Mouse (Mus musculus): Measurements from ENCODE around the gene Sntb2. TPM values are rescaled to one million over a fixed set of nuclear protein-coding genes. Genes with fewer than 3 reads are reported as not detected.
A peak's percentile ranks its signal among the peaks of the same experiment; 100 is the strongest.
"Not testable (repeated sequence)": the region's sequence is repeated elsewhere in the genome, so short reads cannot be mapped to it uniquely, and the experiment has no call there.

Gene Sntb2
- polyA plus RNA-seq, 1 experiment from 2014 or later, result 4.8 TPM

- H3K27ac ChIP-seq (ENCODE audit: low read length), result no peak overlapping the region
- 84% methylated on average over 4 of the region's 4 CpGs for WGBS
- no peaks in the 10 kb centered on the region for H3K9me3 ChIP-seq (ENCODE audit: control insufficient read depth, low read length)
- peaks cover 41% of the 10 kb centered on the region for H3K27me3 ChIP-seq (replicated peaks; ENCODE audit: control insufficient read depth, insufficient read depth, low read length)
- H3K9ac ChIP-seq (replicated peaks; ENCODE audit: low read depth, low read length), result no peak overlapping the region
- H3K4me1 ChIP-seq (replicated peaks; ENCODE audit: control insufficient read depth, insufficient read depth, low read length), result peaks cover 12% of the 10 kb centered on the region
- H3K4me2 ChIP-seq (ENCODE audit: low read length), result no peak overlapping the region
- H3K36me3 ChIP-seq (ENCODE audit: control insufficient read depth, insufficient read depth), result no peaks in the 10 kb centered on the region
- no peak for ATAC-seq
- H3K4me3 ChIP-seq (replicated peaks; ENCODE audit: low read length), result no peak overlapping the region
These were observed 40.9 kb downstream of the Sntb2 start for GRCm38 (mm10) chr8:106976436-106976835.

GRCm38 (mm10) chr8:106978755-106979251 is 43.3 kb downstream of the Sntb2 start:
- Histone ChIP-seq H3K4me1 (replicated peaks; ENCODE audit: control insufficient read depth, insufficient read depth, low read length) (peaks cover 12% of the 10 kb centered on the region), H3K4me2 (ENCODE audit: low read length) (no peak overlapping the region), H3K9me3 (ENCODE audit: control insufficient read depth, low read length) (no peaks in the 10 kb centered on the region), H3K9ac (replicated peaks; ENCODE audit: low read depth, low read length) (no peak overlapping the region), H3K4me3 (replicated peaks; ENCODE audit: low read length) (no peak overlapping the region), H3K27ac (ENCODE audit: low read length) (no peak overlapping the region), H3K27me3 (replicated peaks; ENCODE audit: control insufficient read depth, insufficient read depth, low read length) (peaks cover 47% of the 10 kb centered on the region), H3K36me3 (ENCODE audit: control insufficient read depth, insufficient read depth) (no peaks in the 10 kb centered on the region)
- peak; percentile 96 for ATAC-seq
- 9% methylated on average over 2 of the region's 2 CpGs for WGBS

GRCm38 (mm10) chr8:106985404-106985821 is 49.9 kb downstream of the Sntb2 start:
- H3K27ac ChIP-seq (ENCODE audit: low read length), result peak overlapping the region; percentile 31
- H3K4me2 ChIP-seq (ENCODE audit: low read length), result peak overlapping the region; percentile 24
- no peak overlapping the region for H3K4me3 ChIP-seq (replicated peaks; ENCODE audit: low read length)
- WGBS, result 37% methylated on average over 9 of the region's 9 CpGs
- ATAC-seq, result peak; percentile 84; the same call in 1 of the 2 replicates
- H3K9ac ChIP-seq (replicated peaks; ENCODE audit: low read depth, low read length), result no peak overlapping the region
- H3K36me3 ChIP-seq (ENCODE audit: control insufficient read depth, insufficient read depth), result no peaks in the 10 kb centered on the region
- H3K27me3 ChIP-seq (replicated peaks; ENCODE audit: control insufficient read depth, insufficient read depth, low read length), result peaks cover 31% of the 10 kb centered on the region
- H3K4me1 ChIP-seq (replicated peaks; ENCODE audit: control insufficient read depth, insufficient read depth, low read length), result no peaks in the 10 kb centered on the region
- no peaks in the 10 kb centered on the region for H3K9me3 ChIP-seq (ENCODE audit: control insufficient read depth, low read length)

- Histone ChIP-seq H3K27ac (ENCODE audit: low read length) (peak overlapping the region; percentile 60; the same call in 1 of the 2 replicates), H3K4me2 (ENCODE audit: low read length) (no peak overlapping the region)
These were observed 50.4 kb downstream of the Sntb2 start for GRCm38 (mm10) chr8:106985951-106986350.

GRCm38 (mm10) chr8:106987557-106987956 is 52.0 kb downstream of the Sntb2 start:
- Histone ChIP-seq H3K4me2 (ENCODE audit: low read length) (no peak overlapping the region), H3K27me3 (replicated peaks; ENCODE audit: control insufficient read depth, insufficient read depth, low read length) (peaks cover 19% of the 10 kb centered on the region), H3K4me3 (replicated peaks; ENCODE audit: low read length) (no peak overlapping the region), H3K36me3 (ENCODE audit: control insufficient read depth, insufficient read depth) (no peaks in the 10 kb centered on the region), H3K4me1 (replicated peaks; ENCODE audit: control insufficient read depth, insufficient read depth, low read length) (no peaks in the 10 kb centered on the region), H3K27ac (ENCODE audit: low read length) (no peak overlapping the region), H3K9me3 (ENCODE audit: control insufficient read depth, low read length) (no peaks in the 10 kb centered on the region), H3K9ac (replicated peaks; ENCODE audit: low read depth, low read length) (no peak overlapping the region)
- ATAC-seq, result no peak

More at GRCm38 (mm10) chr8:106985951-106986350, 50.4 kb downstream of the Sntb2 start:
- no peak for ATAC-seq
- H3K9ac ChIP-seq (replicated peaks; ENCODE audit: low read depth, low read length), result no peak overlapping the region
- H3K4me1 ChIP-seq (replicated peaks; ENCODE audit: control insufficient read depth, insufficient read depth, low read length), result no peaks in the 10 kb centered on the region
- peaks cover 27% of the 10 kb centered on the region for H3K27me3 ChIP-seq (replicated peaks; ENCODE audit: control insufficient read depth, insufficient read depth, low read length)
- H3K4me3 ChIP-seq (replicated peaks; ENCODE audit: low read length), result no peak overlapping the region
- H3K9me3 ChIP-seq (ENCODE audit: control insufficient read depth, low read length), result no peaks in the 10 kb centered on the region
- no peaks in the 10 kb centered on the region for H3K36me3 ChIP-seq (ENCODE audit: control insufficient read depth, insufficient read depth)

- no peaks in the 10 kb centered on the region; the same call in 1 of the 2 replicates for H3K27me3 ChIP-seq (replicated peaks; ENCODE audit: control insufficient read depth, insufficient read depth, low read length)
- H3K4me1 ChIP-seq (replicated peaks; ENCODE audit: control insufficient read depth, insufficient read depth, low read length), result no peaks in the 10 kb centered on the region
- no peaks in the 10 kb centered on the region for H3K9me3 ChIP-seq (ENCODE audit: control insufficient read depth, low read length)
- H3K9ac ChIP-seq (replicated peaks; ENCODE audit: low read depth, low read length), result no peak overlapping the region
- no peak for ATAC-seq
- H3K27ac ChIP-seq (ENCODE audit: low read length), result no peak overlapping the region
- no peak overlapping the region for H3K4me2 ChIP-seq (ENCODE audit: low read length)
- no peaks in the 10 kb centered on the region for H3K36me3 ChIP-seq (ENCODE audit: control insufficient read depth, insufficient read depth)
- H3K4me3 ChIP-seq (replicated peaks; ENCODE audit: low read length), result no peak overlapping the region
- 92% methylated on average over 7 of the region's 7 CpGs for WGBS
These were observed 55.8 kb downstream of the Sntb2 start for GRCm38 (mm10) chr8:106991393-106991792.

GRCm38 (mm10) chr8:106996339-106996738 is 60.8 kb downstream of the Sntb2 start:
- not testable (repeated sequence) for H3K36me3 ChIP-seq (ENCODE audit: control insufficient read depth, insufficient read depth); H3K9ac ChIP-seq (replicated peaks; ENCODE audit: low read depth, low read length); H3K4me2 ChIP-seq (ENCODE audit: low read length); H3K4me3 ChIP-seq (replicated peaks; ENCODE audit: low read length); H3K27me3 ChIP-seq (replicated peaks; ENCODE audit: control insufficient read depth, insufficient read depth, low read length); H3K9me3 ChIP-seq (ENCODE audit: control insufficient read depth, low read length); H3K4me1 ChIP-seq (replicated peaks; ENCODE audit: control insufficient read depth, insufficient read depth, low read length); ATAC-seq; H3K27ac ChIP-seq (ENCODE audit: low read length)
- 91% methylated on average over 4 of the region's 4 CpGs for WGBS

- no peak for ATAC-seq
- no peaks in the 10 kb centered on the region for H3K36me3 ChIP-seq (ENCODE audit: control insufficient read depth, insufficient read depth)
- peaks cover 3% of the 10 kb centered on the region; the same call in 1 of the 2 replicates for H3K4me1 ChIP-seq (replicated peaks; ENCODE audit: control insufficient read depth, insufficient read depth, low read length)
- no peaks in the 10 kb centered on the region for H3K9me3 ChIP-seq (ENCODE audit: control insufficient read depth, low read length)
- WGBS, result 82% methylated on average over 4 of the region's 4 CpGs
- H3K27ac ChIP-seq (ENCODE audit: low read length), result no peak overlapping the region
- H3K4me3 ChIP-seq (replicated peaks; ENCODE audit: low read length), result no peak overlapping the region
- no peaks in the 10 kb centered on the region for H3K27me3 ChIP-seq (replicated peaks; ENCODE audit: control insufficient read depth, insufficient read depth, low read length)
- H3K9ac ChIP-seq (replicated peaks; ENCODE audit: low read depth, low read length), result no peak overlapping the region
- H3K4me2 ChIP-seq (ENCODE audit: low read length), result no peak overlapping the region
These were observed 61.9 kb downstream of the Sntb2 start for GRCm38 (mm10) chr8:106997416-106997815.

GRCm38 (mm10) chr8:106999068-106999467 is 63.5 kb downstream of the Sntb2 start:
- no peak overlapping the region for H3K9ac ChIP-seq (replicated peaks; ENCODE audit: low read depth, low read length)
- H3K4me3 ChIP-seq (replicated peaks; ENCODE audit: low read length), result no peak overlapping the region
- H3K4me2 ChIP-seq (ENCODE audit: low read length), result no peak overlapping the region
- H3K36me3 ChIP-seq (ENCODE audit: control insufficient read depth, insufficient read depth), result no peaks in the 10 kb centered on the region
- no peaks in the 10 kb centered on the region for H3K9me3 ChIP-seq (ENCODE audit: control insufficient read depth, low read length)
- no peak for ATAC-seq
- H3K4me1 ChIP-seq (replicated peaks; ENCODE audit: control insufficient read depth, insufficient read depth, low read length), result peaks cover 3% of the 10 kb centered on the region; the same call in 1 of the 2 replicates
- 63% methylated on average over 1 of the region's 1 CpGs for WGBS
- no peaks in the 10 kb centered on the region for H3K27me3 ChIP-seq (replicated peaks; ENCODE audit: control insufficient read depth, insufficient read depth, low read length)
- H3K27ac ChIP-seq (ENCODE audit: low read length), result no peak overlapping the region

GRCm38 (mm10) chr8:107002532-107002931 is 67.0 kb downstream of the Sntb2 start:
- 37% methylated on average over 5 of the region's 5 CpGs for WGBS
- peak; percentile 72 for ATAC-seq
- Histone ChIP-seq H3K4me1 (replicated peaks; ENCODE audit: control insufficient read depth, insufficient read depth, low read length) (peaks cover 3% of the 10 kb centered on the region; the same call in 1 of the 2 replicates), H3K27me3 (replicated peaks; ENCODE audit: control insufficient read depth, insufficient read depth, low read length) (no peaks in the 10 kb centered on the region), H3K4me2 (ENCODE audit: low read length) (no peak overlapping the region), H3K9me3 (ENCODE audit: control insufficient read depth, low read length) (no peaks in the 10 kb centered on the region), H3K4me3 (replicated peaks; ENCODE audit: low read length) (no peak overlapping the region), H3K36me3 (ENCODE audit: control insufficient read depth, insufficient read depth) (no peaks in the 10 kb centered on the region), H3K9ac (replicated peaks; ENCODE audit: low read depth, low read length) (no peak overlapping the region), H3K27ac (ENCODE audit: low read length) (no peak overlapping the region)
